Mouse (Mus musculus): Measurements from ENCODE around the gene Rasl11a. TPM values are rescaled to one million over a fixed set of nuclear protein-coding genes. Genes with fewer than 3 reads are reported as not detected.

Gene Rasl11a
- polyA plus RNA-seq, 1 experiment from 2014 or later = 87.4 TPM

GRCm38 (mm10) chr5:146846489-146846888, 1.6 kb downstream of the Rasl11a start:
- H3K4me3 ChIP-seq (replicated peaks) = peak overlapping the region; percentile 63
- H3K27ac ChIP-seq = peak overlapping the region; percentile 87
- no peaks in the 10 kb centered on the region for H3K9me3 ChIP-seq (replicated peaks)
- no peaks in the 10 kb centered on the region for H3K36me3 ChIP-seq
- H3K9ac ChIP-seq = 0 out of 2 replicates have a peak overlapping the region, but pooled peaks have one; percentile 0
- peak overlapping the region; percentile 83 for H3K4me2 ChIP-seq
- no peak for ATAC-seq (replicated peaks; ENCODE audit: low FRiP score)
- 19% methylated on average over 2 of the region's 2 CpGs for WGBS
- no peaks in the 10 kb centered on the region for H3K27me3 ChIP-seq
- peaks cover 31% of the 10 kb centered on the region for H3K4me1 ChIP-seq

GRCm38 (mm10) chr5:146848936-146849582, 4.2 kb downstream of the Rasl11a start:
- no peak overlapping the region for H3K27ac ChIP-seq
- no peaks in the 10 kb centered on the region for H3K36me3 ChIP-seq
- H3K9me3 ChIP-seq (replicated peaks) = no peaks in the 10 kb centered on the region
- WGBS = 90% methylated on average over 4 of the region's 4 CpGs
- H3K4me2 ChIP-seq = no peak overlapping the region
- H3K4me1 ChIP-seq = peaks cover 28% of the 10 kb centered on the region
- H3K9ac ChIP-seq = no peak overlapping the region
- H3K4me3 ChIP-seq (replicated peaks) = no peak overlapping the region
- no peak for ATAC-seq (replicated peaks; ENCODE audit: low FRiP score)
- H3K27me3 ChIP-seq = no peaks in the 10 kb centered on the region

- no peak for ATAC-seq (replicated peaks; ENCODE audit: low FRiP score)
- Histone ChIP-seq H3K9ac (no peak overlapping the region), H3K27me3 (no peaks in the 10 kb centered on the region), H3K4me2 (no peak overlapping the region), H3K9me3 (replicated peaks) (no peaks in the 10 kb centered on the region; the same call in 1 of the 2 replicates), H3K4me3 (replicated peaks) (no peak overlapping the region), H3K36me3 (no peaks in the 10 kb centered on the region), H3K27ac (no peak overlapping the region), H3K4me1 (peaks cover 4% of the 10 kb centered on the region; the same call in 1 of the 2 replicates)
- 91% methylated on average over 3 of the region's 3 CpGs for WGBS
These were observed 11.2 kb downstream of the Rasl11a start for GRCm38 (mm10) chr5:146856106-146856505.

DNA sequence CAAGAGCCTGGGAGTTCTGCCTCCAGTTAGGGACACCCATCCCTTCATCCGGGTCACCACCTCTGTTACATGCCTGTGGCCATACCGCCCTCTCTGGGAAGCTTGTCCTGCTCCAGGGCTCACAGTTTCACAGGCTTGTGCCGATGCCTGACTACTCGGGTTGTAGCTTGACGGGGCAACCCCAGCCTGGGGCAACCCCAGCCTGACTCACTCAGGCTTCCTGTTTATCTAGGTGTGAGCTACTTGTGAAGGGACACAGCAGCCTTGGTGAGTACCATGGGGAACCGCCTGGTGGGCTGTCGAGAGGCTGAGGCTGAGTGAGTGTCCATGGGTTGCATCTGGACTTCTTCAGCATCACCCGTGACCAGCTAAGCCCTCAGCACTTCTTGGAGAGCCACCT, 12.7 kb downstream of the Rasl11a start:
- no peak overlapping the region for H3K27ac ChIP-seq
- no peak overlapping the region for H3K9ac ChIP-seq
- ATAC-seq (replicated peaks; ENCODE audit: low FRiP score) = no peak
- H3K9me3 ChIP-seq (replicated peaks) = no peaks in the 10 kb centered on the region; the same call in 1 of the 2 replicates
- H3K4me3 ChIP-seq (replicated peaks) = no peak overlapping the region
- no peak overlapping the region for H3K4me2 ChIP-seq
- no peaks in the 10 kb centered on the region for H3K27me3 ChIP-seq
- no peaks in the 10 kb centered on the region for H3K36me3 ChIP-seq
- 80% methylated on average over 8 of the region's 8 CpGs for WGBS
- peaks cover 16% of the 10 kb centered on the region for H3K4me1 ChIP-seq

GRCm38 (mm10) chr5:146858772-146859171, 13.9 kb downstream of the Rasl11a start:
- no peaks in the 10 kb centered on the region; the same call in 1 of the 2 replicates for H3K9me3 ChIP-seq (replicated peaks)
- 87% methylated on average over 9 of the region's 9 CpGs for WGBS
- H3K36me3 ChIP-seq = no peaks in the 10 kb centered on the region
- H3K9ac ChIP-seq = no peak overlapping the region
- no peak overlapping the region for H3K4me3 ChIP-seq (replicated peaks)
- no peaks in the 10 kb centered on the region for H3K27me3 ChIP-seq
- peaks cover 16% of the 10 kb centered on the region for H3K4me1 ChIP-seq
- no peak overlapping the region for H3K4me2 ChIP-seq
- H3K27ac ChIP-seq = no peak overlapping the region
- ATAC-seq (replicated peaks; ENCODE audit: low FRiP score) = no peak

DNA sequence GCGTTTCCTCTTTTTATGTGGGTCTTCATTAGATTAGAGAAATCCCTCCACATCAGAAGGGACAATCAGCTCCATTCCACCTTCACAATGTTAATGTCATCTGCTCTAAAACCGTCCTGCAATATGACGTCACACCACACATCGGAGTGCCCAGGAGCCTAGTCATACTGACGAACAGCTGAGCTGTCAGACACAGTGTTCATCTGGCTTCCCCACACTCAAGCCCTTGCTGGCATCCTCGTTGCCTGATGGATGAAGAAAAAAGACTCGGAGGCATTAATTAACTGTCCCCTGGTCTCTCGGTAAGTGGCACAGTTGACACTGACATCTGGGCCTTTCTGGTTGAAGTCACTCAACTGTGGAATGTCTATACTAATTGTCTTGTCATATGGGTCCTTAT, 14.4 kb downstream of the Rasl11a start:
- ATAC-seq (replicated peaks; ENCODE audit: low FRiP score) = no peak
- WGBS = 81% methylated on average over 8 of the region's 8 CpGs
- Histone ChIP-seq H3K27me3 (no peaks in the 10 kb centered on the region), H3K9ac (no peak overlapping the region), H3K36me3 (no peaks in the 10 kb centered on the region), H3K4me3 (replicated peaks) (no peak overlapping the region), H3K4me1 (peaks cover 16% of the 10 kb centered on the region), H3K27ac (no peak overlapping the region), H3K4me2 (no peak overlapping the region), H3K9me3 (replicated peaks) (no peaks in the 10 kb centered on the region; the same call in 1 of the 2 replicates)

- no peak; the same call in 1 of the 2 replicates for ATAC-seq (replicated peaks; ENCODE audit: low FRiP score)
- 73% methylated on average over 18 of the region's 18 CpGs for WGBS
These were observed 15.5 kb downstream of the Rasl11a start for GRCm38 (mm10) chr5:146860222-146860998.

GRCm38 (mm10) chr5:146861588-146861987, 16.7 kb downstream of the Rasl11a start:
- Histone ChIP-seq H3K27ac (peak overlapping the region; percentile 71), H3K36me3 (no peaks in the 10 kb centered on the region), H3K4me3 (replicated peaks) (no peak overlapping the region), H3K9ac (no peak overlapping the region), H3K4me2 (peak overlapping the region; percentile 20; the same call in 1 of the 2 replicates), H3K4me1 (peaks cover 16% of the 10 kb centered on the region), H3K27me3 (no peaks in the 10 kb centered on the region), H3K9me3 (replicated peaks) (no peaks in the 10 kb centered on the region)
- 0 out of 2 replicates have a peak, but pooled peaks have one; percentile 3 for ATAC-seq (replicated peaks; ENCODE audit: low FRiP score)
- 22% methylated on average over 7 of the region's 7 CpGs for WGBS

More at GRCm38 (mm10) chr5:146860222-146860998, 15.5 kb downstream of the Rasl11a start:
- Histone ChIP-seq H3K36me3 (no peaks in the 10 kb centered on the region), H3K27me3 (no peaks in the 10 kb centered on the region), H3K9me3 (replicated peaks) (no peaks in the 10 kb centered on the region; the same call in 1 of the 2 replicates), H3K27ac (no peak overlapping the region), H3K9ac (no peak overlapping the region), H3K4me2 (no peak overlapping the region), H3K4me1 (peaks cover 16% of the 10 kb centered on the region), H3K4me3 (replicated peaks) (no peak overlapping the region)

DNA sequence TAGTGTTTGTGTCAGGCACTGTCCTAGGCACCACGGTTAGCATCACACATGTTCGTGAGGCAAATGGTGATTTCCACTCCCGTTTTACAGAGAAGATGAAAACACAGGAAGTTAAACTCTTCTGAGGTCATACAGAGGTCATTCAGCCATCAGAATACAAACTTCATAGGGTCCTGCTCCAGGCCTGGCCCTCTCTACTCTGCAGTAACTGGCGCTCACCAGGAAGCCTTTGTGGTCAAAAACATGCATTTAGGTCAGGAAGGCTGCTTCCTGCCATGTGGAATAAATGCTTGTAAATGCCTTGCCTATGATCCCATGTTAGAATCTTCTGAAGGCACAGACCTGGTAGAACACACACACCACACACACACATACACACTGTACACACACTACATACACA, 20.6 kb downstream of the Rasl11a start:
- WGBS = 53% methylated on average over 4 of the region's 4 CpGs
- H3K4me2 ChIP-seq = no peak overlapping the region
- no peak overlapping the region for H3K9ac ChIP-seq
- no peak overlapping the region for H3K27ac ChIP-seq
- no peak overlapping the region for H3K4me3 ChIP-seq (replicated peaks)
- H3K9me3 ChIP-seq (replicated peaks) = 0 out of 2 replicates have a peak, but pooled peaks cover 3% of the 10 kb centered on the region
- peaks cover 36% of the 10 kb centered on the region for H3K4me1 ChIP-seq
- no peaks in the 10 kb centered on the region for H3K27me3 ChIP-seq
- no peaks in the 10 kb centered on the region for H3K36me3 ChIP-seq
- ATAC-seq (replicated peaks; ENCODE audit: low FRiP score) = no peak

DNA sequence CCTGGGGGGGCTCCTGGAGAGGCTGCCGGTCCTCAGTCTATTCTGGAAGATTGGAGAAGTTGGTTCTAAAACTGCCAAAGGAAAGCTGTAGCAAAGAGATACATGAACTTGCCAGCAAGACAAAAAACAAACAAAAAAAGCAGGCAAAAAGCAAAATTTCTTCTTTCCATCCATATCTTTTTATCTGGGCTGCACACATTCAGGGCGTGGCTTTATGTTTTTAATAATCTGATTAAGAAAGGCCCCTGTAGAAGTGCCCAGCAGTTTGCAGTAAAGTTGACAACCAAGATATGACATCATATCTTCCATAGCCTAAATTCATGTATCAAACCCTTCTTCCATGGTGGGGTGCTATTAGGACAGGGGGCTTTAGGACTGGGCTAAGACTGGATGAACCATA, 21.4 kb downstream of the Rasl11a start:
- Histone ChIP-seq H3K4me1 (peaks cover 36% of the 10 kb centered on the region), H3K27ac (no peak overlapping the region), H3K36me3 (no peaks in the 10 kb centered on the region), H3K4me2 (no peak overlapping the region), H3K9me3 (replicated peaks) (0 out of 2 replicates have a peak, but pooled peaks cover 3% of the 10 kb centered on the region), H3K27me3 (no peaks in the 10 kb centered on the region), H3K4me3 (replicated peaks) (no peak overlapping the region), H3K9ac (no peak overlapping the region)
- 86% methylated on average over 2 of the region's 2 CpGs for WGBS
- no peak for ATAC-seq (replicated peaks; ENCODE audit: low FRiP score)

- peak overlapping the region; percentile 54 for H3K4me2 ChIP-seq
- peak overlapping the region; percentile 55 for H3K27ac ChIP-seq
- peak; percentile 52; the same call in 1 of the 2 replicates for ATAC-seq (replicated peaks; ENCODE audit: low FRiP score)
- no peaks in the 10 kb centered on the region for H3K36me3 ChIP-seq
- H3K4me3 ChIP-seq (replicated peaks) = peak overlapping the region; percentile 23
- no peaks in the 10 kb centered on the region for H3K27me3 ChIP-seq
- peaks cover 24% of the 10 kb centered on the region for H3K4me1 ChIP-seq
- WGBS = 4% methylated on average over 19 of the region's 19 CpGs
- 0 out of 2 replicates have a peak, but pooled peaks cover 3% of the 10 kb centered on the region for H3K9me3 ChIP-seq (replicated peaks)
- H3K9ac ChIP-seq = no peak overlapping the region
These were observed 22.5 kb downstream of the Rasl11a start for GRCm38 (mm10) chr5:146867246-146867945.

All from kidney, embryonic 15.5 days (tissue).